ENCODE assay signal across 11 mouse cellular contexts in the genomic region with DNA sequence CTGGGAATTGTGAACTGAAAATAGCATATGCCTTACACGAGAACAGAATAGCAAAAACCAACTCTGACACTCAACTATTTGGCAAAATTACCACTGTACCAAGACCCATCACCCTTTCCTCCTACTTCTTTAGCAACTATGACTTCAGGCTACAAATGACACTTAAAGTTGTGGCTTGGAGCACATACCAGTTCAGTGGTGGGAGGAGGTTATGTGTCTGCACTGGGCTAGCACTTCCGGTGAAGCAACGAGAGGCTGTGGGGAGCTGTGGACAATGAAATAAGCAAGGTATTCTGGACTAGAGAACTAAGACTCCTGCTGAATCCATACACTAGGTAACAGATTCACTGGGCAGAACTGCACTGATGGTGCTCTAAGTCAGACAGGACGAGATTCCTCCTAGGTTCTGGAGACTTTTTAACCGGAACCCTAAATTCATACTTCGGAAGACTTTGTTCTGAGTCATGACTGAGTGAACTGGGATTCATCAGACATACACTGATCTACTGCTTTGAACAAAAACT.
"Had no signal": no experiment of that assay in that cellular context is flagged by ENCODE, and none has a peak within 500 bp of the region (broad histone marks: within the 10 kb centered on the region; RNA-seq: fewer than 3 reads in every experiment).

No protein-coding gene starts in this region.

- ATAC-seq: liver, postnatal 0 days; midbrain, embryonic 16.5 days had no signal

- DNase-seq: kidney, postnatal 10 days; liver; liver, embryonic 13.5 days; liver, postnatal 0 days; right cerebral cortex, postnatal 14 days; thymus, adult 18-20 months; thymus, postnatal 25 days had no signal

- H3K9me3 ChIP-seq: limb, embryonic 12.5 days; liver, embryonic 13.5 days; lung, embryonic 15.5 days; midbrain, embryonic 12.5 days had no signal

- H3K27ac ChIP-seq: limb, embryonic 12.5 days; liver, embryonic 13.5 days; lung, embryonic 15.5 days; midbrain, embryonic 12.5 days had no signal

- H3K4me2 ChIP-seq: limb, embryonic 12.5 days; liver, embryonic 13.5 days; lung, embryonic 15.5 days; midbrain, embryonic 12.5 days had no signal

- H3K36me3 ChIP-seq: limb, embryonic 12.5 days; liver, embryonic 13.5 days; lung, embryonic 15.5 days; midbrain, embryonic 12.5 days had no signal

- H3K27me3 ChIP-seq: liver, embryonic 13.5 days had no signal

- H3K9ac ChIP-seq: limb, embryonic 12.5 days; liver, embryonic 13.5 days; liver, postnatal 0 days; lung, embryonic 15.5 days; midbrain, embryonic 12.5 days had no signal

- H3K4me3 ChIP-seq: limb, embryonic 12.5 days; liver, embryonic 13.5 days; lung, embryonic 15.5 days; midbrain, embryonic 12.5 days had no signal

- H3K4me1 ChIP-seq: limb, embryonic 12.5 days; liver, embryonic 13.5 days; lung, embryonic 15.5 days; midbrain, embryonic 12.5 days had no signal
